Mouse (Mus musculus) heart, embryonic 12.5 days (tissue): ENCODE results near the gene Caskin2. TPM values are rescaled to one million over a fixed set of nuclear protein-coding genes. Genes with fewer than 3 reads are reported as not detected.

Experiments
- ATAC-seq: fragments of 200-750 bp; cut with Nextera tagmentation; 2 replicates; pipeline ENCODE4 v1.8.0; 2017; ENCODE audit warnings: moderate TSS enrichment, moderate library complexity; ENCODE audit not compliant: insufficient number of reproducible peaks, low FRiP score
- H3K27ac ChIP-seq: fragments of 300-500 bp; sonication (generic); 2 replicates; pipeline ENCODE4 v1.5.1; 2016; ENCODE audit warnings: mild to moderate bottlenecking, moderate library complexity; ENCODE audit not compliant: poor library complexity, severe bottlenecking
- H3K27me3 ChIP-seq: fragments of 300-500 bp; sonication (generic); replicated peaks from 2 replicates; pipeline ENCODE4 v1.6.1; 2016; ENCODE audit warnings: mild to moderate bottlenecking, moderate library complexity
- H3K36me3 ChIP-seq: fragments of 300-500 bp; sonication (generic); 2 replicates; pipeline ENCODE4 v1.6.1; 2016; ENCODE audit warnings: mild to moderate bottlenecking, moderate library complexity
- H3K4me1 ChIP-seq: fragments of 300-500 bp; sonication (generic); replicated peaks from 2 replicates; pipeline ENCODE4 v1.6.1; 2016; ENCODE audit warnings: mild to moderate bottlenecking
- H3K4me2 ChIP-seq: fragments of 300-500 bp; sonication (generic); 2 replicates; pipeline ENCODE4 v1.6.1; 2016; ENCODE audit warnings: mild to moderate bottlenecking, moderate library complexity
- H3K4me3 ChIP-seq: fragments of 300-500 bp; sonication (generic); 2 replicates; pipeline ENCODE4 v1.5.1; 2016; ENCODE audit warnings: mild to moderate bottlenecking
- H3K9ac ChIP-seq: fragments of 300-500 bp; sonication (generic); 2 replicates; pipeline ENCODE4 v1.6.1; 2016; ENCODE audit warnings: mild to moderate bottlenecking, moderate library complexity
- H3K9me3 ChIP-seq: fragments of 300-500 bp; sonication (generic); replicated peaks from 2 replicates; pipeline ENCODE4 v1.6.1; 2016; ENCODE audit warnings: mild to moderate bottlenecking, moderate library complexity
- WGBS: fragments of 180-500 bp; shearing (Covaris S2); methylation state at CpG from one replicate; pipeline ENCODE4 v1.1.7; 2016; 5-methylcytosine and 5-hydroxymethylcytosine counted together
- polyA plus RNA-seq: library from polyadenylated mRNA; unstranded; fragments of >200 nt; fragmentation: Nextera tagmentation; extraction: Ambion mirVana; gene quantifications from 2 replicates; pipeline ENCODE4 v1.2.1, GENCODE M21; 2016

Gene Caskin2
- polyA plus RNA-seq, 1 experiment from 2014 or later = 23.5 TPM

DNA sequence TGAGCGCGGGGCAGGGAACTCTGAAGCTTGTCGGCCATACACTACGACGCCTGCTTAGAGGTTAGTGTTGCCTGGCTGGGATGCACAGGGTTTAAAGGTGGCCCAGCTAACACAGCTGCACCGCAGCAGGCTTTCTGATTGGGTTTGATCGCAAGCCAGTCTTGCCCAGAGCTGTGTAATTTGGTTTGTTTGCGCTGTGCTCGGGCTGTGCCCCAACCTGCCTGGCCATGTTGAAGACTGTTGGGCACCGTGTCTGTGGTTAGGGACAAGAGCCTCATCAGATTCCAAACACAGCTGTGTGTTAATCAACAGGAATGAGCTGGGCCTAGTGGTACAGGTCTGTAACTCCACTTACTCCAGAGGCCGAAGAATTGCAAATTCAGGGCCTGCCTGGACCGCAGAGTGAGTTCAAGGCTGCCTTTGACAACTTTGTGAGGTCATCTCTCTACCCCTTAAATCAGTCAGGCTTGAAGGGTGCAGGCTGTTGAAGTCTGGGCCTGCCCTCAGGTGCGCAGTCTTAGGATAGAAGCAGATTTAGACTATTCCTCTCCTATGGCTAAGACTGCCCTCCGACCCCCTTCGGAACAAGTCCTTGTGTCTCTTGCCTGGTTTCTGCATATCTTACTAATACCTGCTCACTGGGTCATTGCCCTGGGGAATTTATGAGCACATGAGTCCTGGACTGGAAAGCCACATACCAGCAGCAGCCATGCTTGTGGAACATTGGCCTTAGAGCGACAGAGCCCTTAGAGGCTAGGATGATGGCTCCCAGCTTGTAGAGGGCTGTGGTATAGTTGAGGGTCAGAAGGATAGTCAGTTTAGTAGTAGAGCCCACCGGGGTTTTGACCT, 35.7 kb downstream of the Caskin2 start:
- WGBS = 86% methylated on average over 17 of the region's 17 CpGs
- peak overlapping the region; percentile 77 for H3K27ac ChIP-seq
- peaks cover 70% of the 10 kb centered on the region for H3K4me1 ChIP-seq
- peak overlapping the region; percentile 25; the same call in 1 of the 2 replicates for H3K9ac ChIP-seq
- H3K27me3 ChIP-seq = no peaks in the 10 kb centered on the region
- ATAC-seq = no peak
- no peak overlapping the region for H3K4me2 ChIP-seq
- H3K36me3 ChIP-seq = peaks cover 19% of the 10 kb centered on the region; the same call in 1 of the 2 replicates
- no peaks in the 10 kb centered on the region for H3K9me3 ChIP-seq
- H3K4me3 ChIP-seq = no peak overlapping the region

- no peak overlapping the region for H3K4me3 ChIP-seq
- H3K36me3 ChIP-seq = peaks cover 18% of the 10 kb centered on the region; the same call in 1 of the 2 replicates
- peaks cover 70% of the 10 kb centered on the region for H3K4me1 ChIP-seq
- H3K9me3 ChIP-seq = no peaks in the 10 kb centered on the region
- no peak overlapping the region for H3K4me2 ChIP-seq
- WGBS = 68% methylated on average over 9 of the region's 9 CpGs
- H3K27ac ChIP-seq = peak overlapping the region; percentile 77
- 0 out of 2 replicates have a peak overlapping the region, but pooled peaks have one; percentile 25 for H3K9ac ChIP-seq
- ATAC-seq = no peak
- H3K27me3 ChIP-seq = no peaks in the 10 kb centered on the region
Measured at GRCm38 (mm10) chr11:115776954-115777353, 36.5 kb downstream of the Caskin2 start.

DNA sequence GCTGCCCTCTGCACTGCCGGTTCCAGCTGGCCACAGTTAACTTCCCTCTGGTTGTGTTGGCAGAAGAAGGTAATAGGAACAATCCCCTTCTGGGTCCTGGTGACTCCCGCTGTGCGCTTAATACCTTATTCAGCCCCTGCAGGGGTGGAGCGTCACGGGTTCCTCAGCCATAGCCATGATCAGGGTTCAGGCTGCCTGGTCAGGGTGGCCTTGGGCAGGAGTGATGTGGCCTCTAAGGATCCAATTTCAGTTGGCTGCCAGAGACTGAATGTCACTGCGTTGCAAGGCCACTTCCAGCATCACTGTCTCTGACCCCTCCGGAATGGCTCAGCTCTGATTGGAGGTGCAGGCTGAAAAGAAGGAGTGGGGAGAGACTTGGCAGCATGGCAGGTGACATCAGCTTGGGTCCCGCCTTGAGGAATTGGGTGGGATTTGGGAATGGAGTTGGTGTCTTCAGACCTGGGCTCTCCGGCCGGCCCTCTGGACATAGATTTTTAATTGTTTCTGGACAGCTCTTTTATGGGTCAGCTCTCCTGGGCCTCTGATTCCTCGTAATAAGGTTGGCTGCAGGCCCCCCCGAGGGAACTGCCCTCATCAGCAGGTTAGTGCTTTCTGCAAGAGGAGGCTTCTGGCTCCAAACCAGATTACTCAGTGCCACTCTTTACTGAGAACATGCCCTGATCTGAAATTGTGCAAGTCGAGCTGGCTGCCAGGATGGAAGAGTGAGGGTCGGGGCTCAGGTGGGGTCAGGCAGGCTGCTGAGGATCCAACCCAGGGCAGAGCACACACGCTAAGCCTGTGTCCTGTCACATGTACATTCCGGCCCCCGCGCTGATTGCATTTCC, 37.4 kb downstream of the Caskin2 start:
- H3K4me2 ChIP-seq = peak overlapping the region; percentile 14; the same call in 1 of the 2 replicates
- no peaks in the 10 kb centered on the region for H3K9me3 ChIP-seq
- H3K4me1 ChIP-seq = peaks cover 64% of the 10 kb centered on the region
- H3K27me3 ChIP-seq = no peaks in the 10 kb centered on the region
- peak overlapping the region; percentile 35 for H3K9ac ChIP-seq
- peaks cover 13% of the 10 kb centered on the region; the same call in 1 of the 2 replicates for H3K36me3 ChIP-seq
- 45% methylated on average over 18 of the region's 18 CpGs for WGBS
- no peak overlapping the region for H3K4me3 ChIP-seq
- peak overlapping the region; percentile 77 for H3K27ac ChIP-seq
- no peak for ATAC-seq

- 43% methylated on average over 4 of the region's 4 CpGs for WGBS
- H3K4me3 ChIP-seq = no peak overlapping the region
- no peaks in the 10 kb centered on the region for H3K27me3 ChIP-seq
- no peak overlapping the region for H3K27ac ChIP-seq
- no peak overlapping the region for H3K4me2 ChIP-seq
- no peaks in the 10 kb centered on the region for H3K9me3 ChIP-seq
- no peak for ATAC-seq
- peaks cover 13% of the 10 kb centered on the region; the same call in 1 of the 2 replicates for H3K36me3 ChIP-seq
- 0 out of 2 replicates have a peak overlapping the region, but pooled peaks have one; percentile 52 for H3K9ac ChIP-seq
- peaks cover 62% of the 10 kb centered on the region for H3K4me1 ChIP-seq
Measured at GRCm38 (mm10) chr11:115774653-115775052, 38.8 kb downstream of the Caskin2 start.

- no peaks in the 10 kb centered on the region for H3K27me3 ChIP-seq
- H3K27ac ChIP-seq = peak overlapping the region; percentile 84
- H3K4me1 ChIP-seq = peaks cover 46% of the 10 kb centered on the region
- H3K4me2 ChIP-seq = no peak overlapping the region
- no peak overlapping the region for H3K9ac ChIP-seq
- H3K36me3 ChIP-seq = peaks cover 6% of the 10 kb centered on the region
- H3K9me3 ChIP-seq = no peaks in the 10 kb centered on the region
- 82% methylated on average over 3 of the region's 3 CpGs for WGBS
- ATAC-seq = no peak
- H3K4me3 ChIP-seq = no peak overlapping the region
Measured at GRCm38 (mm10) chr11:115768896-115769295, 44.5 kb downstream of the Caskin2 start.

- Histone ChIP-seq H3K27ac (peak overlapping the region; percentile 93), H3K9ac (peak overlapping the region; percentile 96)
- 73% methylated on average over 8 of the region's 8 CpGs for WGBS
Measured at GRCm38 (mm10) chr11:115766981-115767380, 46.5 kb downstream of the Caskin2 start.

DNA sequence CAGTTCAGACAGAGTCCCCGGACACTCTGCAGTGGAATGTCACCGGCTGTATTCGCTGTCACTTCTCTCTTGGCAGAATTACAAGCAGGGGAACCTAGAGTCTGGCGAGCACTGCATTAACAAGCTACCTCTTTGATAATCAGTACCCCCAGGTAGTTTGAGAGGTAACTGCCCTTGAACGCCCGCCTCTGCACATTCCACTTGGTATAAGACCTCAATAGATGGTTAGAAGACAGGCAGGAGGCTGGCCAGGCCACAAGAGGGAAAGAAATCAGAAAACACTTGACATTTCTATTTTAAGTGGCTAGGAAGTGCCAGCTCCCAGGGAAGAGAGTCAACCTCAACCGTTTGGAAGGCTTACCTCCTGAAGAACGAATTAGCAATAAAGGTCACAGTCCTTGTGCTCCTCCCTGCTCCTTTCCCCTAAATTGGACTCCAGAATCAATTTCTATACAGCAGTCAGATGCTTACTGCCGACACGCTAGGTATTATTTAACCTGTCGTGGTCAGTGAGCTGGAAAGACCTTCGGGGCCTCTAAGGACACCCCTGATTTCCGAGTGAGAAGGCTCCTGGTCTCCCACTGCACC, 47.0 kb downstream of the Caskin2 start:
- H3K27ac ChIP-seq = peak overlapping the region; percentile 93
- 35% methylated on average over 13 of the region's 13 CpGs for WGBS
- peaks cover 46% of the 10 kb centered on the region for H3K4me1 ChIP-seq
- H3K4me3 ChIP-seq = peak overlapping the region; percentile 92
- no peak for ATAC-seq
- H3K9me3 ChIP-seq = no peaks in the 10 kb centered on the region
- H3K4me2 ChIP-seq = peak overlapping the region; percentile 87
- H3K36me3 ChIP-seq = no peaks in the 10 kb centered on the region; the same call in 1 of the 2 replicates
- no peaks in the 10 kb centered on the region for H3K27me3 ChIP-seq
- H3K9ac ChIP-seq = peak overlapping the region; percentile 96

More at GRCm38 (mm10) chr11:115766981-115767380, 46.5 kb downstream of the Caskin2 start:
- no peaks in the 10 kb centered on the region for H3K27me3 ChIP-seq
- H3K9me3 ChIP-seq = no peaks in the 10 kb centered on the region
- H3K36me3 ChIP-seq = no peaks in the 10 kb centered on the region; the same call in 1 of the 2 replicates
- peak overlapping the region; percentile 92 for H3K4me3 ChIP-seq
- peak overlapping the region; percentile 87 for H3K4me2 ChIP-seq
- ATAC-seq = no peak
- H3K4me1 ChIP-seq = peaks cover 46% of the 10 kb centered on the region

DNA sequence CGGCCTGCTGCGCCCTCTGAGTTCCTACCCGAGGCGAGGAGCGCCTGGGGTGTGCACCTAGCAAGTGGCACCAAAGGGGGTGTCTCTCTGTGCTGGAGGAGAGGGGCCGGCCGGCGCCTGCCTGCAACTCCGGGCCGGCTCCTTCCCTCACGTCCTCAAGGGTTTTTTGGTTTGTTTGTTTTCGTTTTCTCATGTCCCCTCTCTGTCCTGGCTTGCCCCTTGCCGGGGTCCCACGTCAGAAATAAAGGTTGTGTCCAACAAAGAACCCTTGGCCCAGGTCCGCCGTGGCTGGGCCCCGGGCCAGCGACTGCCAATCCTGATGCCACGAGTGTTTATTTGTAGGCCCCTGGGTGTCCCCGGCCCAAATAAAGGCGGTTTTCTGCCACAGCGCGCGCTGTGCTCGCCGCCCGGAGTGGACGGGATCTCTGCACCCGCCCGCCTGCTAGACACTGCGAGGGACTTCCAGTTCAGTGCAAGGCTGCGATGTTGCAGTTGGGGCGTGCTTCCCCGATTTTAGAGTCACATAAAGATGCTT, 47.8 kb downstream of the Caskin2 start:
- Histone ChIP-seq H3K27me3 (no peaks in the 10 kb centered on the region), H3K4me2 (peak overlapping the region; percentile 87)
- under 1% methylated on average over 34 of the region's 34 CpGs for WGBS

GRCm38 (mm10) chr11:115765103-115765606, 48.3 kb downstream of the Caskin2 start, which contains the start of gene Tmem94:
TSS of gene Tmem94 (plus strand) at chr11:115765433.
- peak; percentile 96 for ATAC-seq
- H3K27ac ChIP-seq = peak within 1 kb of the TSS; percentile 93
- no peaks in the 10 kb centered on the region for H3K27me3 ChIP-seq
- H3K4me2 ChIP-seq = peak within 1 kb of the TSS; percentile 87
- H3K9ac ChIP-seq = peak within 1 kb of the TSS; percentile 96
- peaks cover 39% of the 10 kb centered on the region for H3K4me1 ChIP-seq
- WGBS = under 1% methylated on average over 32 of the region's 32 CpGs
- peak within 1 kb of the TSS; percentile 92 for H3K4me3 ChIP-seq
- no peaks in the 10 kb centered on the region for H3K9me3 ChIP-seq
- no peaks in the 10 kb centered on the region; the same call in 1 of the 2 replicates for H3K36me3 ChIP-seq

More for the DNA sequence above, 47.8 kb downstream of the Caskin2 start:
- Histone ChIP-seq H3K9ac (peak overlapping the region; percentile 96), H3K27ac (peak overlapping the region; percentile 93), H3K9me3 (no peaks in the 10 kb centered on the region), H3K4me1 (peaks cover 44% of the 10 kb centered on the region), H3K36me3 (no peaks in the 10 kb centered on the region; the same call in 1 of the 2 replicates), H3K4me3 (peak overlapping the region; percentile 92)
- peak; percentile 80 for ATAC-seq

- no peak for ATAC-seq
- no peak overlapping the region; the same call in 1 of the 2 replicates for H3K9ac ChIP-seq
- no peak overlapping the region for H3K27ac ChIP-seq
- peak overlapping the region; percentile 92 for H3K4me3 ChIP-seq
- no peaks in the 10 kb centered on the region; the same call in 1 of the 2 replicates for H3K36me3 ChIP-seq
- 31% methylated on average over 2 of the region's 2 CpGs for WGBS
- no peaks in the 10 kb centered on the region for H3K9me3 ChIP-seq
- no peaks in the 10 kb centered on the region for H3K27me3 ChIP-seq
- peaks cover 34% of the 10 kb centered on the region for H3K4me1 ChIP-seq
- peak overlapping the region; percentile 57 for H3K4me2 ChIP-seq
Measured at GRCm38 (mm10) chr11:115764698-115765097, 48.7 kb downstream of the Caskin2 start.
